Mouse (Mus musculus) spleen, adult 2 months (tissue): Measurements from ENCODE around the gene Tysnd1. TPM values are rescaled to one million over a fixed set of nuclear protein-coding genes. Genes with fewer than 3 reads are reported as not detected.

Experiments
- DNase-seq, 2 experiments: peaks; one replicate each; pipeline versions ENCODE4 v3.0.0 to v3.0.0-alpha.2; 2012 to 2021; ENCODE audit warnings: low spot score in 2 of 2, low read depth in 1 of 2
- H3K27ac ChIP-seq: fragments of 200-500 bp; 2 replicates; pipeline ENCODE4 v1.5.1; 2012; ENCODE audit warnings: low read length, inconsistent platforms; ENCODE audit not compliant: insufficient read depth
- H3K27me3 ChIP-seq: fragments of 200-500 bp; 2 replicates; pipeline ENCODE4 v1.6.1; 2012; ENCODE audit warnings: mild to moderate bottlenecking, moderate library complexity, low read length, inconsistent platforms; ENCODE audit not compliant: control insufficient read depth, insufficient read depth
- H3K36me3 ChIP-seq: fragments of 200-500 bp; 2 replicates; pipeline ENCODE4 v1.6.1; 2012; ENCODE audit warnings: mild to moderate bottlenecking, low read length, inconsistent platforms; ENCODE audit not compliant: control insufficient read depth, insufficient read depth
- H3K4me1 ChIP-seq: fragments of 200-500 bp; 2 replicates; pipeline ENCODE4 v1.6.1; 2011; ENCODE audit warnings: inconsistent platforms; ENCODE audit not compliant: control insufficient read depth, insufficient read depth, insufficient read length
- H3K4me3 ChIP-seq: fragments of 200-500 bp; 2 replicates; pipeline ENCODE4 v1.5.1; 2011; ENCODE audit warnings: mild to moderate bottlenecking, inconsistent platforms; ENCODE audit not compliant: insufficient read depth, insufficient read length; ENCODE audit errors: extremely low read depth
- CTCF ChIP-seq: fragments of 200-500 bp; IDR thresholded peaks from 2 replicates; pipeline ENCODE4 v1.5.1; 2011; ENCODE audit warnings: mild to moderate bottlenecking, inconsistent platforms; ENCODE audit not compliant: insufficient read depth, insufficient read length, insufficient replicate concordance; ENCODE audit errors: extremely low read depth
- POLR2A ChIP-seq: fragments of 200-500 bp; IDR thresholded peaks from 2 replicates; pipeline ENCODE4 v1.6.1; 2011; ENCODE audit warnings: low read depth, low read length, inconsistent platforms
- WGBS: fragments of 180-500 bp; shearing (Covaris S2); methylation state at CpG from one replicate; pipeline ENCODE4 v1.1.7; 2018; 5-methylcytosine and 5-hydroxymethylcytosine counted together
- polyA plus RNA-seq: library from polyadenylated mRNA; depleted of rRNA; stranded (reverse); fragments of >200 nt; gene quantifications from 2 replicates; pipeline ENCODE4 v1.2.3, GENCODE M21; 2012; rRNA removed

Gene Tysnd1
- 43.2 and 67.7 TPM in 2 replicates for polyA plus RNA-seq

DNA sequence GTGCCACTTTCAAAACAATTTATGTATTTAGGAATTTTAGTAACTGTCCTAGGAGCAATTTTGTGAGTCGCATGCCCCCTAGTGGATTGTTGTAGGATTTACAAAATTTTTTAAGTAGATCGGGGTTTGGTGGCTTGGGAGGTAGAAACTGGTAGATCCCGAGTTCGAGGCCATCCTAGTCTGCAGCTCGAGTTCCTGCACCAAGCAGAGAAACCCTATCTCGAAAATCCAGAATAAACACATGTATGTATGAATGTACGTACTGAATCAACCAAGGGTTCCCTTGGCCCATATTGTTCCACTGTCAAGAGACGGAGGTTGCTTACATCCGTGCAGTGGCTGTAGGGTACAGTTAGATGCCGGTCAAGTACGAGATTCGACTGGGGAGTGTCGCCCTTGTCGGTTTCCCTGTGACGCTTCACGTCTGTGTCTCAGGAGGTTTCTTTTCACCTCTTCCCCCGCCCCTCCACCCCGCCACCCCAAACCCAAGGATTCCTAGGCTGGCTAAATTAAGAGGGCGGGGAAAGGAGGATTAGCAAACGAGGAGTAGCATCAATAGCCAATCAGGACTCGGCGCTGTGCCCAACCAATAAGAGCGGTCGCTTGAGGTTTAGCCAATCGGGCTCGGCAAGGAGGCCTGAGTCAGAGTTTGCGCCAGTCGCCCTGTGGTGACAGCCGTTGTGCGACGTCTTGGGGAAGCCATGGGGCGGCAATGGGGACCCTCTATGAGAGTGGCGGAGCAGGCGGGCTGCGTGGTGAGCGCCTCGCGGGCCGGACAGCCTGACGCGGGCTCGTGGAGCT lies at the start of gene Tysnd1:
Gene Tysnd1, plus strand, starts transcription at position 645 of the 801 bp plus-strand sequence.
- WGBS: 1% methylated on average over 42 of the region's 42 CpGs

DNA sequence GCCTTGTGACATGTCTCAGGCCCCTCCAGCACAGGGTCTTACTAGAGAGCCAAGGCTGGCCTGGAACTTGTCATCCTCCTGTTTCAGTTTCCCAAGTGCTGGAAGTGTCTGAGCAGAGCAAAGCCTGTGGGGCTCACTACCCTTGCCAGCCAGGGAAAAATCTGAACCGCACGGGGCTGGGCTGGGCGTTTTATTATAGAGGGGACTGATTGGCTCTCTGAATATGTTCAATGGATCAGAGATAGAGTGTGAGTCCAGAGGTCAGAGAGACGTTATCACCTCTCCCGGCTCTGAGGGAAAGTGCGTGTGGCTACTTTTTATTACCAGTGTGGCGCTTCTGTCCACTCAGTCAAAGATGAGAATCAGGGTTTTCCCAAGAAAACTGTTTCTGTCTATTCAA lies 48.8 kb upstream of the Tysnd1 start:
- H3K27ac ChIP-seq: no peak overlapping the region
- WGBS: 93% methylated on average over 7 of the region's 7 CpGs

More for the DNA sequence above, at the start of gene Tysnd1:
- DNase-seq: peak; percentile 87 to 92
- peaks cover 11% of the 10 kb centered on the region for H3K36me3 ChIP-seq
- peaks cover 14% of the 10 kb centered on the region for H3K4me1 ChIP-seq
- TF ChIP-seq POLR2A: peak; percentile 33; the same call in 1 of the 2 replicates
- TF ChIP-seq CTCF: no peak
- H3K4me3 ChIP-seq: peak within 1 kb of the TSS; percentile 85
- H3K27ac ChIP-seq: peak within 1 kb of the TSS; percentile 19
- H3K27me3 ChIP-seq: no peaks in the 10 kb centered on the region

DNA sequence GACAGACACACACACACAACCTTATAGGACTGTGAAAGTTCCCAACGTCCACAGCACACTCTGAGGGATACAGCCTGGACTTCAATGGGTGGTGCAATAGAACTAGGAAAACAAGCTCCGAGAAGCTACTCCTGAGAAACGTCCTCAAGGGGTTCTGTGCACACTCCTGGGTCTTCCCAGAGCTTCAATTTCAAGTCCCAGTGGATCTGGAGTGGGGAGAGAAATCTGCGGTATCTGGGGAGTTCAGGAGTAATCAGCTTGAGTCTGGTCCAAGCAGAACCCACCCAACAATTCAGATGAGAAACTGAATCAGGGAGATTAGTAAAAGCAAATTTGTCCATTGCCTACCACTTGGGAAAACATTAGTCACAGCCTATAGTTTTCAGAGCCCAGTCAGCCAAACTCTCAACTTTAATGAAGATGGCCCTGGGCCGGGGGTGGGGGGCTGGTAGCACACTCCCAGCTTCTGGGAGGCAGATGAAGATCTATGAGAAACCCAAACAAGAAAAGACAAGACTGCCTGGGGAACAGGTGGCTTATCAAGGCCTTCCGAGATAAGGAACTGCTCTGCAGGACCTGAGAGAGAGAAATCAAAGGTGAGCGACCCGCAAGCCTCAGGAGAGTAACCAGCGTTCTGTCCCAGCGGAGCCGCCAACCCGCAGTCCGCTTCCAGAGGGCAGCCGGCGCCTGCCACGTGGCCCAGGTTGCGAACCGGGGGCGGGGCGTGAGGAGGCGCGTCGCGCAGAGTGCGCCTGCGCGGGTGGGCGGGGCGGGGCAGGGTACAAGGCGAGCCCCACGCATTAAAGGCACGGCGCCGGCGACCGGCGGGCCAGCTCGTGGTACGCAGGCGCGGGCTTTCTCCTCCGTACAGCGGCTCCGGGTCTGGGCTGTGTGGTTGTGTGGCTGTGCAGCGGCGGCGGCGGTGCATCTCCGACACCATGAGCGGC lies 47.3 kb upstream of the Tysnd1 start, which contains the start of gene Ppa1:
Gene Ppa1, plus strand, starts transcription at position 763 of the 947 bp plus-strand sequence.
- Histone ChIP-seq H3K27me3 (no peaks in the 10 kb centered on the region), H3K4me1 (no peaks in the 10 kb centered on the region), H3K36me3 (no peaks in the 10 kb centered on the region), H3K4me3 (peak within 1 kb of the TSS; percentile 97), H3K27ac (peak within 1 kb of the TSS; percentile 26; the same call in 1 of the 2 replicates)
- TF ChIP-seq CTCF (no peak), POLR2A (peak; percentile 42)
- 4% methylated on average over 50 of the region's 50 CpGs for WGBS
- peak; percentile 69 to 79 for DNase-seq

More for the DNA sequence above, 48.8 kb upstream of the Tysnd1 start:
- Histone ChIP-seq H3K27me3 (no peaks in the 10 kb centered on the region), H3K36me3 (no peaks in the 10 kb centered on the region), H3K4me1 (no peaks in the 10 kb centered on the region), H3K4me3 (no peak overlapping the region)
- DNase-seq: no peak
- TF ChIP-seq CTCF: no peak
- TF ChIP-seq POLR2A: no peak

DNA sequence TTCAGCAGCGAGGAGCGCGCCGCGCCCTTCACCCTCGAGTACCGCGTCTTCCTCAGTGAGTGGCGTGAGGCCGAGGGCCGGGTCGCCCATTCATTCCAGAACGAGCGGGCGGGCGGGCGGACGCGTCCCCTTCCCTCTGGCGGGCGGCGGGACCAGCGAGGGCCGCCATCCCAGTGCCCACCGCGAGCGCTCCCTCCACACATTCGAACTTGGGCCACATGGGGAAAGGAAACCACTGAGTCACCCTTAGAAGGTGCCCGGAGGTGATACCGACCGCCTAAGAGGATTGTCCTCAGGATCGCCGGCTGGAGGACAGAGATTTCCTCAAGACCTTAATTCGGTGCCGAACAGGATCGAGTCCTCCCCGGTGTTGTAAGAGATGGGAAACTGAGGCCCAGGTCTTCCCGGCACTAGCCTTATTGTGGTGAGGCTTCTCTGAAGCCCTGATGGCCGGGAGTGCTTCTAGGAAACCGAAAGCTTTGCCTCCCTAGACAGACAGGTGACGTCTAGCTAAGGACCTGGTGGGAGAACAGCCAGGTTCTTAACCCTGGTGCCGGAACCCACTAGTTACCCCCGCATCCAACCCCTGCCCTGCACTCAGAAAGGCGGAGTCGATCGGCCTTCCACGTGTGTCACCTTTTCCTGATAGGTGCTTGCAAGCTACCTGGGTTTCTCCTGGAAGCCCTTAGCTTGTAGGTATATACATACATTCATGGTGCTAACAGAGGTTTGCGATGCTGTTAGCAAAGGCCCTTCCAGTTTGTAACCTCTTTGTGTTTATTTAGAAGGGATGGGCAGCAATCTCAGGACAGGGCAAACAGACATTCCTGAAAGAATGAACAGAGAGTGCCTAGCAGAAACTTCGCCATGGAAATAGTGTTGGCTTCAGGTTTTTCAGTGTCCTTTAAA lies 46.3 kb upstream of the Tysnd1 start:
- H3K27ac ChIP-seq: peak overlapping the region; percentile 26; the same call in 1 of the 2 replicates
- no peaks in the 10 kb centered on the region for H3K4me1 ChIP-seq
- no peak for DNase-seq
- H3K27me3 ChIP-seq: no peaks in the 10 kb centered on the region
- no peaks in the 10 kb centered on the region for H3K36me3 ChIP-seq
- H3K4me3 ChIP-seq: peak overlapping the region; percentile 97
- 3% methylated on average over 38 of the region's 49 CpGs for WGBS
- TF ChIP-seq POLR2A (no peak), CTCF (no peak)

DNA sequence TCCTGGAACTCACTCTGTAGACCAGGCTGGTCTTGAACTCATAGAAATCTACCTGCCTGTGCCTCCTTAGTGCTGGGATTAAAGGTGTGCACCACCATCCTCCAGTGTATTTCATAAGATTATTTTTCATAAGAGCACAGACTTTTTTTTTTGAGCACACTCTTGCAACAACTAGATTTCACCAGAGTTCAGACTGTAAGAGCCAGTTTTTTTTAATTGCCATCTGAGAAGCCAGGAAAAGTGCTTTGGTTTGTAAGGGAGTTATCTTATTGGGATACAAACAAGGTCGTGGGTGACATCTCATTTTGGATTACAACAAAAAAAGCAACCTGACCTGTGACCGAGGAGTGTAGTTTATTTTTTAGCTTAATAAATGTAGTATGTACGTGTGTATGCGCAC lies 41.2 kb upstream of the Tysnd1 start:
- Histone ChIP-seq H3K36me3 (0 out of 2 replicates have a peak, but pooled peaks cover 1% of the 10 kb centered on the region), H3K4me1 (no peaks in the 10 kb centered on the region), H3K27me3 (no peaks in the 10 kb centered on the region), H3K27ac (no peak overlapping the region), H3K4me3 (no peak overlapping the region)
- WGBS: 87% methylated on average over 4 of the region's 4 CpGs
- no peak for TF ChIP-seq POLR2A
- TF ChIP-seq CTCF: no peak
- DNase-seq: no peak

DNA sequence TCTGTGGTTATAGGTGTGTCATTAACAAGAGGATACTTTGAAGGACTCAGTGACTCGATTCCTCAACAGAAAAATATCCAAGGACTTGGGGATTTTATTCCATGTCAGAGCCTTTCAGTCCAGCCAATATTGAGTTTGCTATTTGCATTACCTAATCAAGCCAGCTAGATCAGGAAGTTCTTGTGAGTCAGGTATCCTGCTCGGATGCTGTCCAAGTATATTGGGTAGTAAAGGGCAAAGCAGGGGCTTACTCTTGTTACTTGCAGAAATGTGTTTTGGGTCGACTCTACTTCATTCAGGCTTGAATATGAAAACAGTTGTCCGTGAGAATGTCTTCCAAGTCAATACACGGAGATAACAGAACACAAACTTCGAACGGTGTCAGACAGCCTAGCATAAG lies 40.6 kb upstream of the Tysnd1 start:
- no peak for DNase-seq
- Histone ChIP-seq H3K4me1 (no peaks in the 10 kb centered on the region), H3K4me3 (no peak overlapping the region), H3K27ac (no peak overlapping the region), H3K27me3 (no peaks in the 10 kb centered on the region), H3K36me3 (0 out of 2 replicates have a peak, but pooled peaks cover 1% of the 10 kb centered on the region)
- 73% methylated on average over 7 of the region's 7 CpGs for WGBS
- TF ChIP-seq CTCF (no peak), POLR2A (no peak)
